In the genomic region with DNA sequence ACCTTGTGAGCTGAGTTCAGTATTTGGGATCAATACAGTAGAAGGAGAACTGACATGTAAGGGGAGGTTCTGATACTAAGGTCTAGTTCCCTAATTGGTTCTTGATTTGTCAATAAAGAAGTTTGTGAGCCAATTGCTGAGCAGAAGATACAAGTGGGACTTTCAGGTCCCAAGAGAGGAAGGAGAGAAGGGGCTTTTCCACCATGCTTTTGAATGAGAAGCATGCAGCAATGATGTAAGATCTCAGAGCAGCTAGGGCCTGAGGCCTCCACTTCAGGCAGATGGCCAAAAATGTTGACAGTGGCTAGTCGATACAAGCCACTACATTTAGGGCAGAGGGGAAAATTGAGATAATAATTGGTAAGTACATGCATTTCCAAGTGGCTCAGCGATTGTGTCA, we compare ENCODE assay signal across 23 mouse cellular contexts. TPM values are rescaled to one million over a fixed set of nuclear protein-coding genes. Genes with fewer than 3 reads are reported as not detected.
DNase-seq lines count a peak whose midpoint lies in the region; ATAC-seq and TF ChIP-seq lines count a peak whose summit lies in the region.
"Had no signal": no experiment of that assay in that cellular context is flagged by ENCODE, and none has a peak within 500 bp of the region (broad histone marks: within the 10 kb centered on the region; RNA-seq: fewer than 3 reads in every experiment).

No protein-coding gene starts in this region.

- H3K4me3 ChIP-seq in CH12.LX (replicated peaks in 1 of 3; ENCODE audit: low read depth in 2 of 3, low read length in 2 of 3, poor library complexity in 1 of 3) (peak overlapping the region in 2 of 3 experiments; percentile 14 to 50), MEL (ENCODE audit: control insufficient read depth in 1 of 2, insufficient read depth in 1 of 2, low read depth in 2 of 2, low read length in 2 of 2) (no peak overlapping the region)
- H3K4me3 ChIP-seq in forebrain, postnatal 0 days (ENCODE audit: low read depth, low read length), result no peak overlapping the region
- no peak overlapping the region for H3K4me3 ChIP-seq in intestine, embryonic 16.5 days (ENCODE audit: low read length)

- H3K27me3 ChIP-seq in CH12.LX (replicated peaks), result no peaks in the 10 kb centered on the region
- H3K27me3 ChIP-seq in MEL (ENCODE audit: control insufficient read depth in 1 of 2, insufficient read depth in 2 of 2, low read length in 2 of 2), result no peaks in the 10 kb centered on the region
- H3K27me3 ChIP-seq in forebrain, postnatal 0 days (ENCODE audit: insufficient read depth, low read length), result no peaks in the 10 kb centered on the region
- no peaks in the 10 kb centered on the region for H3K27me3 ChIP-seq in intestine, embryonic 16.5 days (replicated peaks; ENCODE audit: control insufficient read depth, insufficient read depth, low read length)

- H3K9ac ChIP-seq in CH12.LX (ENCODE audit: insufficient read depth, low read depth) (peak overlapping the region; percentile 16; the same call in 1 of the 2 replicates), MEL (ENCODE audit: control insufficient read depth, low read depth, low read length, poor library complexity, severe bottlenecking) (no peak overlapping the region)
- H3K9ac ChIP-seq in forebrain, postnatal 0 days, result no peak overlapping the region
- no peak overlapping the region for H3K9ac ChIP-seq in intestine, embryonic 16.5 days (ENCODE audit: low read depth, low read length)

- TF ChIP-seq EP300 in CH12.LX (IDR thresholded peaks at IDR 0.05; ENCODE audit: low read length) (peak; percentile 57; the same call in 1 of the 2 replicates), MEL (IDR thresholded peaks at IDR 0.05; ENCODE audit: low read depth in 1 of 2, low read length in 2 of 2) (no peak)

- no peaks in the 10 kb centered on the region for H3K9me3 ChIP-seq in CH12.LX (replicated peaks; ENCODE audit: low read length)
- H3K9me3 ChIP-seq in MEL (replicated peaks; ENCODE audit: insufficient read depth, low read length), result no peaks in the 10 kb centered on the region
- H3K9me3 ChIP-seq in forebrain, postnatal 0 days (ENCODE audit: low read length), result no peaks in the 10 kb centered on the region
- H3K9me3 ChIP-seq in intestine, embryonic 16.5 days (ENCODE audit: control insufficient read depth, low read length), result no peaks in the 10 kb centered on the region
- H3K9me3 ChIP-seq: G1E had no signal

- TF ChIP-seq CTCF in CH12.LX (conservative IDR thresholded peaks at IDR 0.05 in 1 of 2, IDR thresholded peaks at IDR 0.05 in 1 of 2; ENCODE audit: low read depth in 2 of 2, low read length in 2 of 2) (no peak), MEL (IDR thresholded peaks at IDR 0.05 in 2 of 3, conservative IDR thresholded peaks at IDR 0.05 in 1 of 3; ENCODE audit: control insufficient read depth in 1 of 3, insufficient read depth in 1 of 3, low read depth in 2 of 3, low read length in 3 of 3, poor library complexity in 1 of 3, severe bottlenecking in 1 of 3) (no peak)
- TF ChIP-seq CTCF in forebrain, postnatal 0 days (IDR thresholded peaks at IDR 0.05; ENCODE audit: low read depth), result no peak

- H3K4me2 ChIP-seq in CH12.LX (ENCODE audit: insufficient read depth, low read depth, poor library complexity, severe bottlenecking), result peak overlapping the region; percentile 21
- H3K4me2 ChIP-seq in forebrain, postnatal 0 days (ENCODE audit: low read depth), result no peak overlapping the region
- H3K4me2 ChIP-seq in intestine, embryonic 16.5 days (ENCODE audit: low read depth, low read length), result no peak overlapping the region

- DNase-seq in A20 (ENCODE audit: low read depth, low spot score) (peak; percentile 47), CH12.LX (ENCODE audit: extremely low read depth) (peak; percentile 81), MEL (ENCODE audit: low read depth, low spot score) (peak; percentile 22)
- DNase-seq in forebrain, postnatal 0 days, result no peak
- no peak for DNase-seq in cerebellum, postnatal 14 days
- DNase-seq: adrenal gland, adult 2 months; adrenal gland, adult 8-10 months; adrenal gland, postnatal 10 days; adrenal gland, postnatal 14 days; adrenal gland, postnatal 25 days; adrenal gland, postnatal 36 days; B cell, adult 2 months; cerebellum, adult 11 months; cerebellum, adult 11-12 months; cerebellum, adult 18-20 months; cerebellum, adult 2 months; cerebellum, adult 8-10 months; cerebellum, adult 9-10 months had no signal

- peaks cover 4 to 53% of the 10 kb centered on the region in 2 experiments for H3K4me1 ChIP-seq in CH12.LX (ENCODE audit: control insufficient read depth in 1 of 2, insufficient read depth in 2 of 2)
- peaks cover 0 to 3% of the 10 kb centered on the region in 2 experiments; a peak in 1 of 4 replicates for H3K4me1 ChIP-seq in MEL (ENCODE audit: control insufficient read depth in 1 of 2, insufficient read depth in 2 of 2, low read length in 2 of 2)
- H3K4me1 ChIP-seq in forebrain, postnatal 0 days (ENCODE audit: insufficient read depth), result no peaks in the 10 kb centered on the region
- no peaks in the 10 kb centered on the region for H3K4me1 ChIP-seq in intestine, embryonic 16.5 days (ENCODE audit: control insufficient read depth, insufficient read depth, low read length)

- in situ Hi-C loops in CH12.LX (cut with MboI; ENCODE audit: low pct_ligation_motif_present, low pct_unique_long_range_greater_than_20kb, low sequenced_read_pairs), result loop anchor here (10.0 kb wide), 1 partner anchor 66 kb away; no protein-coding TSS in a partner anchor

- no peak for ATAC-seq in forebrain, postnatal 0 days
- ATAC-seq in intestine, embryonic 16.5 days, result no peak
- ATAC-seq: activated CD4-positive, CD25-positive, alpha-beta regulatory T cell, adult 4 months; CD4-positive, CD25-positive, alpha-beta regulatory T cell, adult 4 months; Patski had no signal

- no peak for TF ChIP-seq RAD21 in CH12.LX (IDR thresholded peaks at IDR 0.05; ENCODE audit: low read depth, low read length)
- TF ChIP-seq RAD21 in MEL (IDR thresholded peaks at IDR 0.05; ENCODE audit: low read depth, low read length), result no peak

- dilution Hi-C loops in CH12.LX (cut with MboI; ENCODE audit: extremely low pct_ligation_motif_present, extremely low pct_unique_long_range_greater_than_20kb, low sequenced_read_pairs), result no loop called here

- H3K36me3 ChIP-seq in CH12.LX (replicated peaks in 1 of 2; ENCODE audit: control insufficient read depth in 1 of 2, insufficient read depth in 1 of 2, low read length in 1 of 2) (no peaks in the 10 kb centered on the region), MEL (ENCODE audit: control insufficient read depth in 1 of 2, insufficient read depth in 2 of 2, low read length in 2 of 2) (no peaks in the 10 kb centered on the region)
- no peaks in the 10 kb centered on the region for H3K36me3 ChIP-seq in forebrain, postnatal 0 days (ENCODE audit: insufficient read depth)
- H3K36me3 ChIP-seq in intestine, embryonic 16.5 days (ENCODE audit: control insufficient read depth, insufficient read depth, low read length), result no peaks in the 10 kb centered on the region
- H3K36me3 ChIP-seq: G1E had no signal

- no peaks in the 10 kb centered on the region for H3K79me2 ChIP-seq in CH12.LX (replicated peaks; ENCODE audit: control insufficient read depth, extremely low read depth, insufficient read depth, poor library complexity, severe bottlenecking)
- H3K79me2 ChIP-seq in MEL (ENCODE audit: control insufficient read depth, insufficient read depth, low read length, poor library complexity), result no peaks in the 10 kb centered on the region

- WGBS in forebrain, postnatal 0 days, result 84% methylated on average over 2 of the region's 2 CpGs
- WGBS in intestine, embryonic 16.5 days, result 73% methylated on average over 2 of the region's 2 CpGs

- TF ChIP-seq POLR2A in CH12.LX (IDR thresholded peaks at IDR 0.05; ENCODE audit: low read depth, low read length) (peak; percentile 34; the same call in 1 of the 2 replicates), MEL (IDR thresholded peaks at IDR 0.05; ENCODE audit: control insufficient read depth in 1 of 2, insufficient read depth in 1 of 2, low read depth in 1 of 2, low read length in 2 of 2, poor library complexity in 1 of 2) (no peak)

- no peak overlapping the region for H3K27ac ChIP-seq in CH12.LX (ENCODE audit: insufficient read depth, low read depth)
- no peak overlapping the region for H3K27ac ChIP-seq in MEL (ENCODE audit: control insufficient read depth, low read depth, low read length)
- no peak overlapping the region for H3K27ac ChIP-seq in forebrain, postnatal 0 days (ENCODE audit: low read depth, low read length)
- no peak overlapping the region for H3K27ac ChIP-seq in intestine, embryonic 16.5 days (ENCODE audit: low read length)

TF ChIP-seq in CH12.LX, 34 proteins besides CTCF, POLR2A, EP300 and RAD21 (continues in another document):
- TF ChIP-seq GABPA (IDR thresholded peaks at IDR 0.05; ENCODE audit: insufficient replicate concordance, low read depth, low read length) (no peak), MYC (IDR thresholded peaks at IDR 0.05; ENCODE audit: low read depth, low read length) (peak; percentile 92), POLR2AphosphoS2 (IDR thresholded peaks at IDR 0.05; ENCODE audit: low read depth, low read length) (no peak), SIN3A (IDR thresholded peaks at IDR 0.05; ENCODE audit: low read length) (no peak), MAX (IDR thresholded peaks at IDR 0.05; ENCODE audit: low read length) (peak; percentile 87), NELFE (IDR thresholded peaks at IDR 0.05; ENCODE audit: low read depth, low read length) (peak; percentile 48; the same call in 1 of the 2 replicates), USF1 (IDR thresholded peaks at IDR 0.05; ENCODE audit: low read depth, low read length) (no peak)

TF ChIP-seq in MEL, 35 proteins besides CTCF, POLR2A, EP300 and RAD21 (continues in another document):
- no peak for TF ChIP-seq KAT2A (conservative IDR thresholded peaks at IDR 0.05; ENCODE audit: low read depth, low read length)
- no peak for TF ChIP-seq CHD1 (IDR thresholded peaks at IDR 0.05; ENCODE audit: low read depth, low read length)
- TF ChIP-seq ELF1 (IDR thresholded peaks at IDR 0.05; ENCODE audit: low read depth, low read length), result no peak
- no peak for TF ChIP-seq SMC3 (IDR thresholded peaks at IDR 0.05; ENCODE audit: low read depth, low read length)
- TF ChIP-seq GABPA (IDR thresholded peaks at IDR 0.05; ENCODE audit: low read depth, low read length), result no peak
- no peak for TF ChIP-seq USF2 (IDR thresholded peaks at IDR 0.05; ENCODE audit: borderline replicate concordance in 1 of 2, insufficient read depth in 1 of 2, low read depth in 1 of 2, low read length in 2 of 2)
- no peak for TF ChIP-seq ZNF384 (IDR thresholded peaks at IDR 0.05; ENCODE audit: low read depth, low read length)
- TF ChIP-seq MAX (IDR thresholded peaks at IDR 0.05; ENCODE audit: low read length), result no peak

RNA-seq across cellular contexts. Expression of a gene that starts 32.2 kb away (rescaled TPM):
- total RNA-seq in CH12.LX (2012; rRNA removed), result 13.5 and 13.7 TPM in 2 replicates
- total RNA-seq in CH12.LX (2014; rRNA removed), result 15.2 and 16.8 TPM in 2 replicates
- 21.9 and 26.1 TPM in 2 replicates for polyA plus RNA-seq in CH12.LX (2012; ENCODE audit: insufficient read length, low read depth)
- 4.0 and 4.4 TPM in 2 replicates for total RNA-seq in MEL (2012; rRNA removed)
- 100 to 1,000 TPM in 1 of 2 experiments, 1 to 10 TPM in 1; 5.9 to 225 TPM for polyA plus RNA-seq in MEL (2012; ENCODE audit: insufficient read depth in 1 of 2, insufficient read length in 2 of 2, low read depth in 1 of 2, low replicate concordance in 2 of 2, missing spikeins in 1 of 2)
- 105 and 135 TPM in 2 replicates for total RNA-seq in forebrain, postnatal 0 days (2014; rRNA removed)
- 53.4 and 81.6 TPM in 2 replicates for polyA plus RNA-seq in forebrain, postnatal 0 days (2015; fragmentation: Nextera tagmentation; extraction: Ambion mirVana)
- 10.7 and 12.2 TPM in 2 replicates for polyA plus RNA-seq in intestine, embryonic 16.5 days (2015; fragmentation: Nextera tagmentation; extraction: Ambion mirVana)

Comparison
In these comparisons a context has a peak if more than half of its experiments do, and no peak if none do; other contexts are left out.
1. DNase-seq: peak in A20 (single experiment), CH12.LX (single experiment) and MEL (single experiment); none in forebrain, postnatal 0 days (single experiment) and cerebellum, postnatal 14 days (0 of 2).
2. H3K4me3 ChIP-seq: peak in CH12.LX (2 of 3); none in MEL (0 of 2), forebrain, postnatal 0 days (single experiment) and intestine, embryonic 16.5 days (single experiment).